Mouse (Mus musculus): ENCODE data around the gene Rims4. TPM values are rescaled to one million over a fixed set of nuclear protein-coding genes. Genes with fewer than 3 reads are reported as not detected.

Rims4 gene
- polyA plus RNA-seq, 2 experiments: 0.12 to 0.19 TPM

DNA sequence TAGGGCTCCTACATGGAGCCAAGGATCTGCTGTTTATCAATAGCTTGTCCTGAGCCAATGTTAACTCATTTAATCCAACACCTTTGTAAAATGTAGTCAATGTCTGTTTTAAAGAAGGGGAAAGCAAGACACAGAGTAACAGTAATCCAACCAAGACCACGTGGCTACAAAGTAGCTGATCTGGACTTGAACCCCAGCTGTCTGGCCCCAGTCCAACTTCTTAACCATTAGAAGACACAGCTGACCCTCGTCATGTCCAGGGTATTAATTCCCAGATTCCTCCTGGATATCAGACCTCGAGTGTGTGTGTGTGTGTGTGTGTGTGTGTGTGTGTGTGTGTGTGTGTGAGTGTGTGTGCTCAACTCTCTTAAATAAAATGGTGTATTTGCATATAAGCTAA, 46.6 kb downstream of the Rims4 start:
- WGBS: 45% methylated on average over 3 of the region's 3 CpGs
- H3K4me3 ChIP-seq (replicated peaks; ENCODE audit: low read length): no peak overlapping the region
- no peak for DNase-seq (ENCODE audit: low spot score)
- H3K27me3 ChIP-seq (ENCODE audit: control insufficient read depth, insufficient read depth, low read length): no peaks in the 10 kb centered on the region
- no peaks in the 10 kb centered on the region for H3K9me3 ChIP-seq (ENCODE audit: control insufficient read depth, low read length)
- no peak overlapping the region for H3K4me2 ChIP-seq (replicated peaks; ENCODE audit: low read depth, low read length, severe bottlenecking)
- TF ChIP-seq POLR2A (IDR thresholded peaks at IDR 0.05; ENCODE audit: borderline replicate concordance, extremely low read depth, insufficient read depth, insufficient read length): no peak
- H3K36me3 ChIP-seq (ENCODE audit: control insufficient read depth, insufficient read depth, low read length): no peaks in the 10 kb centered on the region
- H3K9ac ChIP-seq (ENCODE audit: low read depth, low read length, severe bottlenecking): no peak overlapping the region
- H3K27ac ChIP-seq (replicated peaks; ENCODE audit: low read depth, low read length): no peak overlapping the region
- H3K4me1 ChIP-seq (ENCODE audit: control insufficient read depth, insufficient read depth, low read length): no peaks in the 10 kb centered on the region
- no peak for ATAC-seq (ENCODE audit: low FRiP score, low read depth)

DNA sequence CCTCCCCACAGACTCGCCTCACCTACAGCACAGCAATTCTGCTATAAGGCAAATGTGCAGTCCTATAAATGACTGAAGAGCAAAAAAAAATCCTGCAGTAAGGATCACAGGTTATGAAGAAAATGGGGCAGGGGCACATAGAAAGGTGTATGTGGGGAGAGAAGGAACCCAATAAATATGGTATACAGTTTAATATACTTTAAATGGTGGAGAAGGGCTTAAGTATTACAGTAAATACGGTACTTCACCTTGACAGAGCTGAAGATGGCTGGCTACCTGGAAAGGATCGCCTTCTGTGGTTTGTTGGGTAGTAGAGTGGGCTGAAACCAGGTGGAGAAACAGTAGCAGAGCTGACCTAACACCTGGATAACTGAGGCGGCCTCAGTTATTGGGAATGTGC, 47.2 kb downstream of the Rims4 start:
- no peak overlapping the region for H3K9ac ChIP-seq (ENCODE audit: low read depth, low read length, severe bottlenecking)
- TF ChIP-seq POLR2A (IDR thresholded peaks at IDR 0.05; ENCODE audit: borderline replicate concordance, extremely low read depth, insufficient read depth, insufficient read length): no peak

DNA sequence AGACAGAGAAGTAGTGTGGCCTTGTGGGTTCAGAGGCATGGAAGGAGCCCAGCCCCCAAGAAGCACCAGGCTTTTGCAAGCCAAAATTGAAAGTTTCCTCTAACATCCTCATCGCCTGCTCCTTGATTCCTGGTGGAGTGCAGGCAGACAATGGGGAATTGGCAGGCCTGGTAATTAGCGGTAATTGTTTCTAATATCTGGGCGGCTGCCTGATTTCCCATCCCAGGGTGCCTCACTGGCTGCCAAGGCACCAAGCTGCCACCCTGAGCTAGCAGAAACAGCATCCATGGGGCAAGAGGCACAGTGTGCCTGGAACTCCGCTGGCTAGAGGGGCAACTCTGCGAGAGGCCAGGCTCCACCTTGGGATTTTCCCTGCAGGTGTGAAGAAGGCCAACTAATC, 48.7 kb downstream of the Rims4 start:
- H3K27me3 ChIP-seq (ENCODE audit: control insufficient read depth, insufficient read depth, low read length): no peaks in the 10 kb centered on the region
- no peaks in the 10 kb centered on the region for H3K4me1 ChIP-seq (ENCODE audit: control insufficient read depth, insufficient read depth, low read length)
- no peak for TF ChIP-seq POLR2A (IDR thresholded peaks at IDR 0.05; ENCODE audit: borderline replicate concordance, extremely low read depth, insufficient read depth, insufficient read length)
- no peak for DNase-seq (ENCODE audit: low spot score)
- H3K27ac ChIP-seq (replicated peaks; ENCODE audit: low read depth, low read length): no peak overlapping the region
- no peaks in the 10 kb centered on the region for H3K36me3 ChIP-seq (ENCODE audit: control insufficient read depth, insufficient read depth, low read length)
- 54% methylated on average over 5 of the region's 5 CpGs for WGBS
- H3K4me2 ChIP-seq (replicated peaks; ENCODE audit: low read depth, low read length, severe bottlenecking): no peak overlapping the region
- no peak overlapping the region for H3K9ac ChIP-seq (ENCODE audit: low read depth, low read length, severe bottlenecking)
- no peak for ATAC-seq (ENCODE audit: low FRiP score, low read depth)
- no peak overlapping the region for H3K4me3 ChIP-seq (replicated peaks; ENCODE audit: low read length)
- no peaks in the 10 kb centered on the region for H3K9me3 ChIP-seq (ENCODE audit: control insufficient read depth, low read length)

More for the DNA sequence above, 47.2 kb downstream of the Rims4 start:
- ATAC-seq (ENCODE audit: low FRiP score, low read depth): no peak
- Histone ChIP-seq H3K4me3 (replicated peaks; ENCODE audit: low read length) (no peak overlapping the region), H3K4me2 (replicated peaks; ENCODE audit: low read depth, low read length, severe bottlenecking) (no peak overlapping the region), H3K27me3 (ENCODE audit: control insufficient read depth, insufficient read depth, low read length) (no peaks in the 10 kb centered on the region), H3K27ac (replicated peaks; ENCODE audit: low read depth, low read length) (no peak overlapping the region), H3K4me1 (ENCODE audit: control insufficient read depth, insufficient read depth, low read length) (no peaks in the 10 kb centered on the region), H3K36me3 (ENCODE audit: control insufficient read depth, insufficient read depth, low read length) (no peaks in the 10 kb centered on the region), H3K9me3 (ENCODE audit: control insufficient read depth, low read length) (no peaks in the 10 kb centered on the region)
- 74% methylated on average over 4 of the region's 4 CpGs for WGBS
- no peak for DNase-seq (ENCODE audit: low spot score)

DNA sequence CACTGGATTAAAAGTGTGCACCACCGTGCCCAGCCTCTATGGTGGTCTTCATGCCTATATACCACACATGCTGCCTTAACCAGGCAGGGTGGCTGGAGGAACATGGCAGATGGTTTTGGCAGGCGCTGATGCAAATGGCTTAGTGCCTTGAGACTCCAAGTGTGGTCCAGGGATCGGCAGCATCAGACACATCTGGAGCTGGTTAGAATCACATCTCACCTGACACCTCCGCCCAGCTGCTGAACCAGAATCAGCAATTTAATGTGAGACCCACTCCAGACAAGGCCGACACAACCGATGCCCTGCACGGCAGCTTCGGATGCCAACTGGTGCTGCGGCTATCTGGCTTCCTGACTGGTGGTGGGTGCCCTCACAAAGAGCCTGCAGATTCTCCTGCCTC, 52.4 kb downstream of the Rims4 start:
- whole genome bisulfite sequencing: 24% methylated on average over 9 of the region's 9 CpGs
- Histone ChIP-seq H3K4me1 (ENCODE audit: control insufficient read depth, insufficient read depth, low read length) (no peaks in the 10 kb centered on the region), H3K27me3 (ENCODE audit: control insufficient read depth, insufficient read depth, low read length) (no peaks in the 10 kb centered on the region), H3K4me2 (replicated peaks; ENCODE audit: low read depth, low read length, severe bottlenecking) (no peak overlapping the region), H3K9ac (ENCODE audit: low read depth, low read length, severe bottlenecking) (no peak overlapping the region), H3K27ac (replicated peaks; ENCODE audit: low read depth, low read length) (no peak overlapping the region), H3K9me3 (ENCODE audit: control insufficient read depth, low read length) (no peaks in the 10 kb centered on the region), H3K36me3 (ENCODE audit: control insufficient read depth, insufficient read depth, low read length) (no peaks in the 10 kb centered on the region), H3K4me3 (replicated peaks; ENCODE audit: low read length) (no peak overlapping the region)
- no peak for ATAC-seq (ENCODE audit: low FRiP score, low read depth)
- no peak for DNase-seq (ENCODE audit: low spot score)
- no peak for TF ChIP-seq POLR2A (IDR thresholded peaks at IDR 0.05; ENCODE audit: borderline replicate concordance, extremely low read depth, insufficient read depth, insufficient read length)

DNA sequence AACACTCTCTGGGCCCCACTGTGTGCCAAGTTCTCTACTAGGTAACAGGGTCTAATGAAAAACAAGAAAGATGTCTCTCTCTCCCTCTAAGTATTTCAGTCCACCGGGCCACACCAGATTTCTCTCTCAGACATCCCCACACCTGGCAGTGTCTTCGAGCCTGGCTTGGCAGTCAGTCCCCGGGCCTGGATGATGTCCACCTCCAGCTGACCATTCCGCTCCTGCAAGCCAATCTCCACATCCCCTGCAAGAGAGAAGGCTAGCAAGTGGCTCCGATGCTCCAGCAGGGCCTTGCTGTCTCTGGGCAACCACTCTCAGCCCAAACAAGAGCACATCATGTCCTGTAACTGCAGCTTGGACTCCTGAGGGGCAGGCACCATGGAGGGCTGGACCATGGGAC, 53.2 kb downstream of the Rims4 start:
- Histone ChIP-seq H3K4me1 (ENCODE audit: control insufficient read depth, insufficient read depth, low read length) (no peaks in the 10 kb centered on the region), H3K4me2 (replicated peaks; ENCODE audit: low read depth, low read length, severe bottlenecking) (no peak overlapping the region), H3K36me3 (ENCODE audit: control insufficient read depth, insufficient read depth, low read length) (no peaks in the 10 kb centered on the region), H3K9me3 (ENCODE audit: control insufficient read depth, low read length) (no peaks in the 10 kb centered on the region), H3K27me3 (ENCODE audit: control insufficient read depth, insufficient read depth, low read length) (no peaks in the 10 kb centered on the region), H3K9ac (ENCODE audit: low read depth, low read length, severe bottlenecking) (no peak overlapping the region), H3K27ac (replicated peaks; ENCODE audit: low read depth, low read length) (no peak overlapping the region), H3K4me3 (replicated peaks; ENCODE audit: low read length) (no peak overlapping the region)
- no peak for ATAC-seq (ENCODE audit: low FRiP score, low read depth)
- TF ChIP-seq POLR2A (IDR thresholded peaks at IDR 0.05; ENCODE audit: borderline replicate concordance, extremely low read depth, insufficient read depth, insufficient read length): no peak
- 85% methylated on average over 5 of the region's 5 CpGs for WGBS
- no peak for DNase-seq (ENCODE audit: low spot score)
